Comparison of ENCODE assay signal across 14 mouse cellular contexts in genomic region chr2:145857864-145858263, GRCm38 (mm10). TPM values are rescaled to one million over a fixed set of nuclear protein-coding genes. Genes with fewer than 3 reads are reported as not detected.
A peak's percentile ranks its signal among the peaks of the same experiment; 100 is the strongest.
DNase-seq lines count a peak whose midpoint lies in the region; ATAC-seq and TF ChIP-seq lines count a peak whose summit lies in the region.
"Had no signal": no experiment of that assay in that cellular context is flagged by ENCODE, and none has a peak within 500 bp of the region (broad histone marks: within the 10 kb centered on the region; RNA-seq: fewer than 3 reads in every experiment).

No protein-coding gene starts in this region.

- no peaks in the 10 kb centered on the region for H3K9me3 ChIP-seq in limb, embryonic 12.5 days
- no peaks in the 10 kb centered on the region for H3K9me3 ChIP-seq in limb, embryonic 10.5 days (replicated peaks)
- H3K9me3 ChIP-seq in MEL (replicated peaks; ENCODE audit: insufficient read depth, low read length) = no peaks in the 10 kb centered on the region
- H3K9me3 ChIP-seq: forebrain, embryonic 13.5 days; heart, embryonic 12.5 days; intestine, embryonic 15.5 days; liver, embryonic 13.5 days had no signal

- no peak for TF ChIP-seq EP300 in MEL (IDR thresholded peaks at IDR 0.05; ENCODE audit: low read depth in 1 of 2, low read length in 2 of 2)

- H3K9ac ChIP-seq in limb, embryonic 12.5 days (replicated peaks) = no peak overlapping the region
- no peak overlapping the region for H3K9ac ChIP-seq in MEL (ENCODE audit: control insufficient read depth, low read depth, low read length, poor library complexity, severe bottlenecking)
- H3K9ac ChIP-seq: forebrain, embryonic 13.5 days; heart, embryonic 12.5 days; intestine, embryonic 15.5 days; liver, embryonic 13.5 days had no signal

- H3K36me3 ChIP-seq in limb, embryonic 12.5 days = no peaks in the 10 kb centered on the region
- no peaks in the 10 kb centered on the region for H3K36me3 ChIP-seq in limb, embryonic 10.5 days
- no peaks in the 10 kb centered on the region for H3K36me3 ChIP-seq in MEL (ENCODE audit: control insufficient read depth in 1 of 2, insufficient read depth in 2 of 2, low read length in 2 of 2)
- H3K36me3 ChIP-seq: intestine, embryonic 15.5 days; liver, embryonic 13.5 days had no signal

- H3K4me1 ChIP-seq in limb, embryonic 12.5 days (replicated peaks) = peaks cover 51% of the 10 kb centered on the region
- H3K4me1 ChIP-seq in limb, embryonic 10.5 days = peaks cover 56% of the 10 kb centered on the region
- no peaks in the 10 kb centered on the region for H3K4me1 ChIP-seq in MEL (ENCODE audit: control insufficient read depth in 1 of 2, insufficient read depth in 2 of 2, low read length in 2 of 2)

- no peak for TF ChIP-seq CTCF in MEL (IDR thresholded peaks at IDR 0.05 in 2 of 3, conservative IDR thresholded peaks at IDR 0.05 in 1 of 3; ENCODE audit: control insufficient read depth in 1 of 3, insufficient read depth in 1 of 3, low read depth in 2 of 3, low read length in 3 of 3, poor library complexity in 1 of 3, severe bottlenecking in 1 of 3)

- TF ChIP-seq RAD21 in MEL (IDR thresholded peaks at IDR 0.05; ENCODE audit: low read depth, low read length) = no peak

- ATAC-seq in limb, embryonic 12.5 days (ENCODE audit: insufficient number of reproducible peaks, insufficient read depth, low FRiP score, low TSS enrichment, low read depth) = no peak
- ATAC-seq: activated CD4-positive, CD25-positive, alpha-beta regulatory T cell, adult 4 months; forebrain, embryonic 13.5 days; intestine, embryonic 15.5 days had no signal

- no peak for TF ChIP-seq POLR2A in MEL (IDR thresholded peaks at IDR 0.05; ENCODE audit: control insufficient read depth in 1 of 2, insufficient read depth in 1 of 2, low read depth in 1 of 2, low read length in 2 of 2, poor library complexity in 1 of 2)

- H3K4me3 ChIP-seq in limb, embryonic 12.5 days (replicated peaks) = no peak overlapping the region
- no peak overlapping the region for H3K4me3 ChIP-seq in limb, embryonic 10.5 days
- H3K4me3 ChIP-seq in MEL (ENCODE audit: control insufficient read depth in 1 of 2, insufficient read depth in 1 of 2, low read depth in 2 of 2, low read length in 2 of 2) = no peak overlapping the region
- H3K4me3 ChIP-seq: forebrain, embryonic 13.5 days; heart, embryonic 12.5 days; intestine, embryonic 15.5 days; liver, embryonic 13.5 days had no signal

- H3K27me3 ChIP-seq in limb, embryonic 12.5 days = no peaks in the 10 kb centered on the region
- no peaks in the 10 kb centered on the region for H3K27me3 ChIP-seq in limb, embryonic 10.5 days (ENCODE audit: low read depth, poor library complexity, severe bottlenecking)
- H3K27me3 ChIP-seq in MEL (ENCODE audit: control insufficient read depth in 1 of 2, insufficient read depth in 2 of 2, low read length in 2 of 2) = no peaks in the 10 kb centered on the region; a peak in 1 of 4 replicates
- H3K27me3 ChIP-seq: forebrain, embryonic 13.5 days; heart, embryonic 12.5 days; intestine, embryonic 15.5 days; liver, embryonic 13.5 days had no signal

- DNase-seq in gastrocnemius, postnatal 10 days = peak; percentile 37
- no peak for DNase-seq in gastrocnemius, adult 8-10 months (ENCODE audit: low spot score in 2 of 2)
- no peak for DNase-seq in limb, embryonic 10.5 days (ENCODE audit: low spot score)
- DNase-seq in MEL (ENCODE audit: low read depth, low spot score) = peak; percentile 2
- peak; percentile 23 to 30 for DNase-seq in cerebellum, postnatal 25 days
- no peak for DNase-seq in frontal cortex, postnatal 14 days (ENCODE audit: low spot score in 2 of 2)
- DNase-seq in natural killer cell, adult 2 months (ENCODE audit: low spot score in 2 of 2) = no peak
- DNase-seq: liver, embryonic 13.5 days; thymus, postnatal 14 days had no signal

- H3K79me2 ChIP-seq in MEL (ENCODE audit: control insufficient read depth, insufficient read depth, low read length, poor library complexity) = no peaks in the 10 kb centered on the region

- WGBS in limb, embryonic 12.5 days = 73% methylated on average over 8 of the region's 8 CpGs
- 90% methylated on average over 8 of the region's 8 CpGs for WGBS in limb, embryonic 10.5 days

- H3K4me2 ChIP-seq in limb, embryonic 12.5 days = no peak overlapping the region
- H3K4me2 ChIP-seq: forebrain, embryonic 13.5 days; heart, embryonic 12.5 days; intestine, embryonic 15.5 days; liver, embryonic 13.5 days had no signal

- H3K27ac ChIP-seq in limb, embryonic 12.5 days = peak overlapping the region; percentile 37; the same call in 1 of the 2 replicates
- H3K27ac ChIP-seq in limb, embryonic 10.5 days = no peak overlapping the region
- H3K27ac ChIP-seq in MEL (ENCODE audit: control insufficient read depth, low read depth, low read length) = no peak overlapping the region
- H3K27ac ChIP-seq: forebrain, embryonic 13.5 days; intestine, embryonic 15.5 days; liver, embryonic 13.5 days had no signal

TF ChIP-seq in MEL, 35 proteins besides CTCF, POLR2A, EP300 and RAD21:
- TF ChIP-seq RCOR1 (IDR thresholded peaks at IDR 0.05; ENCODE audit: low read depth, low read length) = no peak
- TF ChIP-seq POLR2AphosphoS2 (IDR thresholded peaks at IDR 0.05; ENCODE audit: low read length) = no peak
- TF ChIP-seq SMC3 (IDR thresholded peaks at IDR 0.05; ENCODE audit: low read depth, low read length) = no peak
- no peak for TF ChIP-seq BHLHE40 (IDR thresholded peaks at IDR 0.05; ENCODE audit: borderline replicate concordance, low read depth, low read length)
- TF ChIP-seq MYC (IDR thresholded peaks at IDR 0.05; ENCODE audit: low read depth, low read length) = no peak
- no peak for TF ChIP-seq HCFC1 (IDR thresholded peaks at IDR 0.05; ENCODE audit: low read depth, low read length)
- no peak for TF ChIP-seq GABPA (IDR thresholded peaks at IDR 0.05; ENCODE audit: low read depth, low read length)
- no peak for TF ChIP-seq MYB (IDR thresholded peaks at IDR 0.05; ENCODE audit: low read depth, low read length)
- no peak for TF ChIP-seq ZC3H11A (IDR thresholded peaks at IDR 0.05; ENCODE audit: low read depth, low read length)
- TF ChIP-seq ZNF384 (IDR thresholded peaks at IDR 0.05; ENCODE audit: low read depth, low read length) = no peak
- TF ChIP-seq NELFE (IDR thresholded peaks at IDR 0.05; ENCODE audit: low read depth, low read length) = no peak
- TF ChIP-seq MXI1 (IDR thresholded peaks at IDR 0.05; ENCODE audit: low read depth, low read length) = no peak

RNA-seq across cellular contexts. Expression of gene Naa20, which starts 44.0 kb away (rescaled TPM):
- 10 to 100 TPM; 58.8 to 59.0 TPM for total RNA-seq in gastrocnemius, postnatal 10 days (2021)
- 10 to 100 TPM; 48.5 to 56.4 (median 53.6) TPM for total RNA-seq in gastrocnemius, adult 8-10 months (2022)
- 156 and 160 TPM in 2 replicates for polyA plus RNA-seq in limb, embryonic 12.5 days (2016; fragmentation: Nextera tagmentation; extraction: Ambion mirVana)
- polyA plus RNA-seq in limb, embryonic 10.5 days (2016; fragmentation: Nextera tagmentation; extraction: Ambion mirVana) = 152 and 153 TPM in 2 replicates
- 84.1 and 88.1 TPM in 2 replicates for total RNA-seq in MEL (2012; rRNA removed)
- 10 to 100 TPM in 1 of 2 experiments, not detected in 1; 86.3 TPM for polyA plus RNA-seq in MEL (2012; ENCODE audit: insufficient read depth in 1 of 2, insufficient read length in 2 of 2, low read depth in 1 of 2, low replicate concordance in 2 of 2, missing spikeins in 1 of 2)

Comparison
In these comparisons a context has a peak if more than half of its experiments do, and no peak if none do; other contexts are left out.
1. DNase-seq: peak in gastrocnemius, postnatal 10 days (single experiment), MEL (single experiment) and cerebellum, postnatal 25 days (2 of 2); none in gastrocnemius, adult 8-10 months (0 of 2), limb, embryonic 10.5 days (single experiment), frontal cortex, postnatal 14 days (0 of 2) and natural killer cell, adult 2 months (0 of 2).